Mouse (Mus musculus): ENCODE measurements around the gene Tnnt1. TPM values are rescaled to one million over a fixed set of nuclear protein-coding genes. Genes with fewer than 3 reads are reported as not detected.

Tnnt1 gene
- total RNA-seq, 4 experiments from 2014 or later: 7.5 to 10.9 (median 8.2) TPM

DNA sequence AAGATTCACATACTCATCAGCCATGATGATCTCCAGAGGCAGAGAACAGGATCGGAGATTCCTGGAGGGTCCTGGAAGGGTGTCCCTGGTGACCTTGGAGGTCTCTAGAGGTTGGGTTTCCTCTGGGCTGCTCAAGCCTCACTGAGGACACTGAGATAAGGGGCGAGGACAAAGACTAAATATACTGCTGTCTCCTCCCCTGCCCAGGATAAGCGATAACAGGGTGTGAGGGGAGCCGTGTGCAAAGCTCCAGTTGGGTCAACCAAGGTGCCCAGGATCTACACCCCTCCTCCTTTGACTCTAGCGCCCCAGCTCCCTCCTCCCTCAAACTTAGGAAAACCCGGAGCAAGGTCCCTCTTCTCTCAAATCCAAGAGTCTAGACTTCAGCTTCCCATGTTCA, 6.1 kb upstream of the Tnnt1 start:
- no peak for DNase-seq (ENCODE audit: low spot score in 2 of 2)

DNA sequence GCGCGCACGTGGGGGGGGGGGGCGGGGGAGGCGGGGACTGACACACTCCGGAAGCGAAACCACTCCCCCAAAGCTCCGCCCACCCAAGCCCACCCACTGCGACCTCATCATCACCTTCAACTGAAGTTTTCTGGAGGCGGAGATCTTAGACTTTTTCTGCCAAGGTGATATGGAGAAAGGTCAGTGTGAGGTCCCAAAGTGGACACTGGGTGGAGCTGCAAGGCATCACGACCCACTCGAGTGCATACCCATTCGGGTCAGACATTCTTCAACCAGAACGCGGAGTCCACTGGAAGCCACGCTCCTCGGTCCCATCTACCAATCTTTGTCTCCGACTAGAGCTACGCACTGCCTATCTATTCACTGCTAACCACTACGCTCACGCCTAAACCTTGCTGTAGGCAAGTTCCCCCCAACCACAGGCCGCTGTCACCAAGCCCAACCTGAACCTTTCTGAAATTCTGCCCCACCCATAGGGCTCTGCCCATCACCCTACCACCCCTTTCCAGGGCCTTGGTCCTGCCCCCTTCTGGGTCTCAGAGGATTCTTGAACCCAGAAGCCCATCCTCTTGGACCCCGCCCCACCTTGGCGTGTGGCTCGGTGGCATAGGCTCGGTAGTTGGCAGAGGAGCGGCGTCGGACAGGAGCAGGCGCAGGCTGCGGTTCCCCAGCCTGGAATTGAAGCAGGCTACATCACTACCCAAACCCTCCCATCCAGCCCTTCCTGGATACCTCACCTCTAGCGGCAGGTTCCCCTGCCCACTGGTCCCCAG, 5.2 kb upstream of the Tnnt1 start:
- no peak for DNase-seq (ENCODE audit: low spot score in 2 of 2)

- DNase-seq (ENCODE audit: low spot score in 2 of 2): no peak
Observed at GRCm38 (mm10) chr7:4518487-4518886, 2.3 kb upstream of the Tnnt1 start.

DNA sequence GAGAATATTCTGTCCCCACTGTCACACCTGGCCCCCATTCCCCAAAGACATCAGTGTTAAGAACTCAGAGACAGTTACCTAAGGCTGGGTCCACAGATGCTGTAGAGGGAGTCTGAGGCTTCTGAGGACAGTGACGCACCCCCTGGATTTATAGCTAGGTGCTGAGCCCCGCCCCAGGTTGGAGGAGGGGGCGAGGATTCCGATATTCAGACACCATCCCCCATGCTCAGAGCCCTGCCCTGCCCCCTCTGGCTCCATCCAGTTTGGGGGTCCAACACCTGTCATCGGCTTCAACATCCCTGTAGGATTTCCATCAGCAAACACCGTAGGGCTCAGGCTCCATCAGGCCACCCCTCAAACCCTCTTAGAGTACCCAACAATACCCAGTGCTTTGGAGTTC, 329 bp downstream of the Tnnt1 start:
- no peak for DNase-seq (ENCODE audit: low spot score in 2 of 2)

DNA sequence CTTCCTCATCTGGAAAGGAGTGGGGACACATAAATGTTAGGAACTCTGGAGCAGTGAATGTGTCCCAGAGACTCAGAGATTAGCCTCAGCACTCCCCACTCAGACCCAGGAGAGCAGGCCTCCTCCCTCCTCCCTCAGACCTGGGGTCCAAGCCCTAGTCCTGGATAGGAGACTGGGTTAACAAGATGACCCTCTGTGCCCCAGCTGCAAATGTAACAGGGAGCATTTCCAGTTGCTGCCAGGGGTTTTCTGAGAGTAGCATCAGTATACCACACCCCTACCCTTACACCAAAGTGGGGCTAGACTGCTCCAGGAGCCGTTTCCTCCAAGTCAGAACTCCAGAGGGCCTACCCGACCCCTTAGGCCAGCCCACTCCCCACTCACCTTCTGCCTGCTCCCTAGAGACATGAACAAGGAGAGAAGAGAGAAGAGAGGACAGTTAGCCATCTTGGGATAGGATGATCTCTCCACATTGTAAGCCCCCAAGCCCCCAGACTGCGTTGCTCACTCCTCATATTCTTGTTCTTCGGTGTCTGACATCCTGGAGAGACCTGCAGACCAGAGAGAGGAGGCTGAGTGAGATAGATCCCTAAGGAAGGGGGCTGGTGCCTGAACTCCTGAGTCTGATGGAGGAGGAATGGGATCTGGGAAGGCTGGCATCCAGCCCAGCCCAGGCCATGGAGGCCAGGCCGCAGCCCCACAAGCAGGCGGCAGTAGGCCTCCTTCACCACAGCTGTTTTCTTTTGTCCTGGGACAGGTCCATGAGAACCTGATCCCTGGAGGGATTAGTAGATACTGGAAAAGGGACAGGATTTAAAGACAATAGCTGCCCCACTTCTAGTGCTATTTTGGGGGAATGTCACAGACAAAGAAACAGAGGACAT, 2.1 kb downstream of the Tnnt1 start:
- DNase-seq (ENCODE audit: low spot score in 2 of 2): no peak

- DNase-seq (ENCODE audit: low spot score in 2 of 2): no peak
Observed at GRCm38 (mm10) chr7:4513236-4513635, 2.9 kb downstream of the Tnnt1 start.

DNA sequence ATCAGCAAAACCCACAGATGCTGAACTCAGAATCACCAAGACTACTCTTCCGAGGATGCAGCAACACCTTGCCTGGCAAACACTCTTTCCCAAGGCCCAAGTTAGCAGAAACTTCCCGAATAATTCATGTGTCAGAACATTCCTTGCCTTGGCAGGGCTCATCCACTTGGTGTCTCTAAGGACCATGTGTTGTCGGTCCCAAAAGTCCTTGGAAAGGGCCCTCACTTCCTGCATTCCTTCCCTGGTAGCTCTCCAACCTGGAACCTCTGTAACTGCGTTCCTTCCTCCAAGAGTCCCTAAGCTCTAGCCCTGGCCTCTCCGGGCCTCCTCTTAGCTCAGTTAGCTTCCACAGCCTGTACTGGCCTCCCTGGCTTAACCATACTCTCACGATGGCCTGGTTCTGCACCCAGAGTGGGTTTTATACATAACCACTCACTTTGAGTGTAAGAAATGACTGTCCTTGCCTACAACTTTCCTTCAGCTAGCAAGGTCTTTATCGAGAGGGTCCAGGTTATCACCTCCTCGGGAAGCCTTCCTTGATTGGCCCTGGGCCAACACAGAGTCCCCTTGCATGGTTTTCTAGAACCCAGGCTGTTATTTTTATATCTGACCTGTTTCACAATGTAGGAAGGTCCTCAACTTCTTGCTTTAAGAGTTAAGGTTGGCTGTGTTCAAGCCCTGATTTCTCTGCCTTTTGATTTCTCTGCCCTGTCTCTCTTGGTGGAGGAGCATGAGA, 4.5 kb downstream of the Tnnt1 start:
- DNase-seq (ENCODE audit: low spot score in 2 of 2): no peak

GRCm38 (mm10) chr7:4509863-4510608, 6.1 kb downstream of the Tnnt1 start:
- DNase-seq (ENCODE audit: low spot score in 2 of 2): no peak

DNA sequence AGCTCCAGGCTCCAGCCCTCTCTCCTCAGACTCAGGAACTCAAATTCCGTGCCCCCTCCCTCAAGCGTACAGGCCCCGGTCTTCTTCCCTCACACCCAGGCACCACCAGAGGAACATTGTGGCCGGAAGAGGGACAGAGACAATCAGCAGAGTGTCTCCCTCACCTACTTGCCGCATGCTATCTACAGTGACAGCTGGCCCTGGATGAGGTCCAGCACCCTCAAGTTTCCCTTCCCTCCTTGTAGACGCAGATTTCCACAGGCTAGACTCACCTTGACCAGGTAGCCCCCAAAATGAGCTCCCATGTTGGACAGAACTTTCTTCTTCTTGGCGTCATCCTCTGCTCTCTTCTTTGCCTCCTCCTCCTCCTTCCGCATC, 7.5 kb downstream of the Tnnt1 start:
- DNase-seq (ENCODE audit: low spot score in 2 of 2): no peak

GRCm38 (mm10) chr7:4508062-4508738, 8.0 kb downstream of the Tnnt1 start:
- DNase-seq (ENCODE audit: low spot score in 2 of 2): no peak

GRCm38 (mm10) chr7:4507220-4507619, 9.0 kb downstream of the Tnnt1 start:
- DNase-seq (ENCODE audit: low spot score in 2 of 2): no peak

DNA sequence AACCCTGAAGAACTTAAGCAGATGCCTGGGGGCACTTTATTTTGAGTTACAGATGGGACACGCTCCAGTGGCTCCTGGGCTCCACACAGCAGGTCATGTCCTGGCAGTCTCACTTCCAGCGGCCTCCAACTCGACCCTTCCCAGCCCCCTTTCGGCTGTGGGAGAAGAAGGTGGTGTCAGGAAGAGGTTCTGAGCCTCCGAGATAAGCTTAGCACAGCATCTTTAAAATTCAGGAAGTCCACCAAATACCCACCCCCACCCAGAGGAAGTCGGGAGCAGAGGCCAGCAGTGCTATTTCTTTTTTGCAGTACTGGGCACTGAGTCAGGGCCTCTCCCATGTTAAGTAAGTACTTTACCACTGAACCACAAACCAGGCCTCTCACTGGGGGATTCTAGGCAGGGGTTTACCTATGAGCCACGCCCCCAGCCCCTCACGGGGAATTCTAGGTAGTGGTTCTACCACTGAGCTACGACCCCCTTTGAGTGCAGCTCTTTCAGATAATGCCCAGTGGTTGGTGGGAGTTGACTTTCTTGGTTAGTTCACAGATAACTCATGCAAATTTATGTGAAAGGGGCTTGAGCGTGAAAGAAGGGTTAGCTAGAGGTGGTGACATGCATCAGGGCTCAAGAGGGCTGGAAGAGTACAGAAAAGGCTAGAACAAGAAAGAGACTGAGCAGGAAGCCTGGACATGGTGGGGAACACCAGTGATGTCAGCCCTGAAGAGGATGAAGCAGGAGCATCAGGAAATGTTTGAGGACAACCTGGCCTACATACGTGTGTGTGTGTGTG, 11.3 kb downstream of the Tnnt1 start:
- DNase-seq (ENCODE audit: low spot score in 2 of 2): no peak

DNA sequence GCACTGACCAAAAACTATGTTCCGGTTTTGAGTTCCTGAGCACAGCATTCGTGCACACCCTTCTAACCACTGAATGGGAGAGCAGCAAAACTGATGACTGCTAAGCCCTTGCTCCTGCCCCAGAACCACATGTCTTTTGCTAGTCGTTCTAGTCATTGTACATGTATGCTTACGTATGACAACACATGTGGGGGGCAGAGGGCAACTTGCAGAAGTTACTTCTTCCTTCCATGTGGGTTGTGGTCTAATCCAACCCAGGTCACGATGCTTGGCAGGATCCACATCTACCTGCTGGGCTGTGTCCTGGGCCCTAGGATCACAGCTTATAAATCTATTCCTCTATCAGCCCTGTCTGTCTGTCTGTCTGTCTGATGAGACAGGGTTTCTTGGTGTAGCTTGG, 12.3 kb downstream of the Tnnt1 start:
- no peak for DNase-seq (ENCODE audit: low spot score in 2 of 2)

GRCm38 (mm10) chr7:4503100-4503499, 13.1 kb downstream of the Tnnt1 start:
- DNase-seq (ENCODE audit: low spot score in 2 of 2): no peak

GRCm38 (mm10) chr7:4502421-4503090, 13.6 kb downstream of the Tnnt1 start:
- DNase-seq (ENCODE audit: low spot score in 2 of 2): peak; percentile 32 to 67

DNA sequence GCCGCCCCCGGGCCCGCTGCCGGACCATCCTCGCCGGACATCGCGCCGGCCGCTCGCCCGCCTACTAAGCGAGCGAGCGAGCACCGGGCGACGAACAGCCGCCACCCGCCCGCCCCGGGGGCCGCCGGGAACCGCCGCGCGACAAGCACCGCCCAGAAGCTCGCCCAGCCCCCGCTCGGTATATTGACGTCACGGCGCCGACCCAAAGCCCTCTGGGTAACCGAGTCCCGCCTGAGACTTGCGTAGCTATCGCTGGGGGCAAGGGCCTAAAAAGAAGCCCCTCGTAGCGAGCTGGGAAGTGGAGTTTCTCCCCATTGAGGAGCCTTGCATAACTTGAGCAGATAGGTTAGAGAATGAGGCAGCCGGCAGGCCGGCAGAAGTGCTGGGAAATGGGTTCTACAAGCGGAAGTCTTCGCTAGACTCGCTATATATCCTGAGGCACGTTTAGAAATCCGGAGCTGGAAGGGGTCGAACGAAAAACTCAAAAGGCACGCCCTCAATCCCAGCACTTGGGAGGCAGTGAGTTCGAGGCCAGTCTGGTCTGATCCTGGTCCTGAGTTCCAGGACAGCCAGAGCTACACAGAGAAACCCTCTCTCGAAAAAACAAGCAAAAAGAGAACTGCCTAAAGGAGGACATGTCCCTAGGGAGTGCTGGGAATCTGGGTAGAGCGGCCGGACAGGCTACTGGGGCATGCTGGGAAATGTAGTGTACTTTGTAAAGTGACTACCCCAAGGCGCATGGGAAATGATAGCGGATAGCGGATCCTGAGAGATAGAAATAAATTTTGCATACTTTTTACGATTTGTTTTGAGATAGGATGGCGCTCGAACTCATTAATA, 14.4 kb downstream of the Tnnt1 start, which contains the start of gene Ppp1r12c:
Gene Ppp1r12c, minus strand, starts transcription at position 123 of the 840 bp plus-strand sequence.
- peak; percentile 91 to 93 for DNase-seq (ENCODE audit: low spot score in 2 of 2)

DNA sequence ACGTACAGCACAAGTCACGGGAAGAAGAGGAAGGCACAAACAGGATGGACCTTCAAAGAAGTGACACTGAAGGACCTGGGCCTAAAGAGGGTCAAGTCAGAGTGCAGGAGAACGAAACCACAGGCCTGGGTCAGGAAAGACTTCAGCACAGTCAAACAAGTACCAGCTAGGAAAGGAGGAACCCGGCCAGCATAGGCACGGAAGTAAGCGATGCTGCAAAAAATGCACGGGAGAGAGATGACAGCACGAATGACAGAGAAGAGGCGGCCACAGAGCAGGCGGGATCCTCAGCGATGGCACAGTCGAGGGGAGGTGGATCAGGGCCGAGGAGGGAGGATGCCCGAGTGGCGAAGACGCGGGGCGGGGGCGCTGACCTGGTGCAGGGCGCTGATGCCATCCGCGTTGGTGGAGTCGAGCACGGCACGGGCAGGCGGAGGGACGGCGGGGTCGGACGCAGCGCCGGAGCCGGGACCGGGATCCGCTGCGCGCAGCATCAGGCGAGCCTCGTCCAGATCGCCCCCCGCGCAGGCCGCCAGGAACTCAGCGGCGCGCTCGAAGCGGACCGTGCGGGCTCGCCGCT, 15.2 kb downstream of the Tnnt1 start:
- peak; percentile 25 to 42 for DNase-seq (ENCODE audit: low spot score in 2 of 2)

GRCm38 (mm10) chr7:4499034-4499433, 17.1 kb downstream of the Tnnt1 start:
- no peak for DNase-seq (ENCODE audit: low spot score in 2 of 2)

All from left cerebral cortex, adult 8-10 months (tissue).